Mouse (Mus musculus) CD4-positive helper T cell, adult 2 months (primary cell): ENCODE results near the gene Grn.
"Not testable (repeated sequence)": the region's sequence is repeated elsewhere in the genome, so short reads cannot be mapped to it uniquely, and the experiment has no call there.

Experiments
- DNase-seq: peaks from one replicate; pipeline ENCODE4 v3.0.0-alpha.2; 2012; ENCODE audit warnings: low read depth, missing footprints, low spot score

Gene Grn

DNA sequence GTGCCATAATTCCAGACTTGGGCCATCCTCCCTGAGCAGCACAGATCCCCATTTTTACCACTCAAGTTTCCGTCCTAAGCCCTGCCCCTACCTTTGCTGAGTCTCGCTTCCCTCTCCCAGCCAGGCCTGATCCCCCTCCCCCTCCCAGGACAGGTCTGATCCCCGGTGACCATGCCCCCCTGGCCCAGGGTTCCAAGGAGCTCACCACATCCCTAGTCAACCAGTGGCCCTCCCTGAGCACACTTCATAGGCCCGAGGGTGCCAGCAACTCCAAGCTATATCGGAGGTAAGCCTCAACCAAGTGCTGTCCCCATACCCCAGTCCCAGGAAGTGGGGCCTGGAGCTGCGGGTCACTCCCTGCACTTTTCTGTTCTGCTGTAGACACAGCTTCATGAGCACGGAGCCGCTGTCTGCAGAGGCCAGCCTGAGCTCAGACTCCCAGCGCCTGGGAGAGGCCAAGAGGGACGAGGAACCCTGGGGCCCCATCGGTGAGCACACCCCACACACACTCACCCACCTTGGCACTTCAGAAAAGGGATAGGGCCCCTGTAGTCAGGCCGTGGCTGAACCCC, 29.5 kb upstream of the Grn start:
- no peak for DNase-seq

DNA sequence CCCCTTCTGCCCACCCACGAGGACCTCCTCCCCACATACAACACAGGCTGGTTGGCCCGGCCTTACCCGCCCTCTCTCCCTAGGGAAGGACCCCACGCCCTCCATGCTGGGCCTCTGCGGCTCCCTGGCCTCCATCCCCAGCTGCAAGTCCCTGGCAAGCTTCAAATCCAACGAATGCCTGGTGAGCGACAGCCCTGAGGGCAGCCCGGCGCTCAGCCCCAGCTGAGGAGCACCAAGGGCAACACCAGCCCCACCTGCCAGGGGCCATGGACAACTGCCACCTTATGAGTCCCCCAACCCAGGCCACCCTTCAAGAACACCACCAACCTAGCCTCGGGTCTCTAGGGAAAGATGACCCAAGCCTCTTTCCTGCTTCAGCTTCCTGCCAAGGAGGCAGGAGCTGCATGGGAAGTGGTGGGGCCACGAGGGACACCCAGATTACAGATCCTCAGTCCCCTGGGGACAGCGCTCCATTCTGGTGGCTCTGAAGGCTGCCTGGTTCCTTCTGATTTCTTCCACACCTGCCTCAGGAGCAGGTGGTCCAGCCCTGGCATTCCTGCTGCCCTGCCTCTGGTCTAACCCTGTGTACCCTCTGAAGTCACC, 28.1 kb upstream of the Grn start:
- no peak for DNase-seq

DNA sequence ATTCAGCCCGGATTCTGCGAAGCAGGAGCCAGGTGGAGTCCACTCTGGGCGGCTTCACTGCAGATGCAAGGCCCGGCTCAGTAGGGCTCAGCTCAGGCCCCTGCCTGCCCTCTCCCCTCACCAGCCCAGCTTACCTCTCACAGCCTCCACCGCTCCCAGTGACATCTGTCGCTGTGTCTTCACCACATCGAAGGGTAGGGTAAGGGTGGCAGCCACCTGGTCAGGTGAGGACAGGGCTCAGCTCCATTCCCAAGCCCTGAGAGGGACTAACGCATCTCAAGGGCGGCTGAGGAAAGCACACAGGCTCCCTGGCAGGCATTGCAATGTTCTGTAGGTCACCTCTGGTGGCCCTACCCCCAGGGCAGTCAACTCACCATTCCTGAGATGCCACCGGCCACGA, 26.5 kb upstream of the Grn start:
- DNase-seq = no peak

DNA sequence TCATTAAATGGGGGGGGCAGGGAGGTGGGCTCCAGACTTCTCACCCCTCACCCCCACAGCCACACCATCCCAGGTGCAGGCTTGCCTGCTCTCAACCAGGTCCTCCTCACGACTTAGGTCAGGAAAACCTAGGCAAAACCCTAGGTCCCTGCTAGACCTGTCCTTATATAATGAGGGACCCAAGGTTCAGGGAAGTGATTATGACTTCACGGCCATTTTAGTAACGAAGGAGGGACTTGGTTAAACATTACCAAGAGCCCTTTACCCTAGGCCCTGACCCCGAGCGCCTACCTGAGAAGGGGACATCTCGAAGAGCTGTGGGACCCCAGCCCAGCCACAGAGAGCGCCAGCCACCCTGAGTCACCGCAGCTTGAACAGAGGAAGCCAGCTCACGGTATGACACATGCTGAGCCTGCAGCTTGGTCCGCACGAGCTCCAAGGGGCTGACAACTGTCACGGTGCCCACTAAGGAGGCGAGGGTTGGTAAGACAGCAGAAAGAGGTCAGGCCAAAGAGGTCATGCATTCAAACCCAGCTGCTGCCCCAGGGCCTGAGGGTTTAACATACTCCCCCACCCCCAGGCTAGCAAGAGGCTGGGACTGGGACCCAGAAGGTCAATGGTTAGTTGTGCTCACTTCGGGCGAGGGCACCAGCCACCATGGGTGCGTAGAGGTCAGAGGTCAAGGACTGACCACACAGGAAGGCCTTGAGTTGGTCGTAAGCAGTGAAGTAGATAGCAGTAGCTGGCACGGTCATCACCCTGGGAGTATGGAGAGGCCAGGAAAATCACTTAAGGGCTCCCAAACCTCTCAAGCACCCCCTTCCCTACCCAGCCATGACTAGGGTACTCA, 25.7 kb upstream of the Grn start:
- no peak for DNase-seq

DNA sequence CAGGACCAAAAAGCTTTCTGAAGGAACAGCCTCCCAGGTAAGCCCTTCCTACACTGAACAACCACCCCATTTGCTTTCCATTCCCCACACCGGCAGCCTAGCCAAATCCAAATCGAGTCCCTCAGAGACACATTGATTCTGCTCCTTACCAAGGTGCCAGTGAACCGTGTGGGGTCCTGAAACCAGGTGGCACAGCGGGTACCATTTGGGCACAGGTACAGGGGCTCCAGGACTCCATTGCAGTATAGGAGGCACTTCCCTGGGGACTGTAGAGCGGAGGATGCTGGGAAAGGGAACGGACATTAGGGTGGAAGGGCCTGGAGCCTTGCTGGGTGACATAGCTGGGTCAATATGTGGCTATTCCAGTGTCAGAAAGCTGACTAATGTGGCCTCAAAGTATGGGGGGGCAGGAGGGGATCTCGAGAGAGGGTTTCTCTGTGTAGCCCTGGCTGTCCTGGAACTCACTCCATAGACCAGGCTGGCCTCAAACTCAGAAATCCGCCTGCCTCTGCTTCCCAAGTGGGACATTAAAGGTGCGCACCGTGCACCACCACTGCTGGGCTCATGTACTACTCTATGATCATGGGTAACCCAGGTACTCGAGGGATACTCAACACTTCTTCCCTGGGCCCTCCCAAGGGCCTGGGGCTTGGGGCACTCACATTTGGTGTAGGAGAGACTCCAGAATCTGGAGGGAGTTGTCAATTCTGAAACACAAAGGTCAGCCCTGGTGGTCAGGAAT, 24.4 kb upstream of the Grn start:
- no peak for DNase-seq

DNA sequence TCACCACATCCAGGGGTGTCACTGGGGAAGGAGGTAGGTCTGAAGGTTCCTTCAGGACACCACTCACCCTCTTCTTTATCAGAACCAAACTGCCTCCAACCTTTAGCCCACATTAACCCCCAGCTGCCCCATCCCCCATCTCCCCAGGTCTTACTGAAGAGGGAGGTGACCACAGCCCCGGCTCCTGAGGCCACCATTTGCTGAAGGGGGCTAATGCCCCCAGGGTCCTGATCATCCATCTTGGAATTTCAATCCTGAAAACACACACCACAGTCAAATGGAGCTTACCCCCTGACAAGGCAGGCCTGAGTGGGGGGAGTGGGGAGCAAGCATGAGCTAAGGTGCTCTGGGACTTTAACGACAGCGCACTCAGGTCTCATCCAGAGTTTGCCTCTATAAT, 23.7 kb upstream of the Grn start:
- no peak for DNase-seq

DNA sequence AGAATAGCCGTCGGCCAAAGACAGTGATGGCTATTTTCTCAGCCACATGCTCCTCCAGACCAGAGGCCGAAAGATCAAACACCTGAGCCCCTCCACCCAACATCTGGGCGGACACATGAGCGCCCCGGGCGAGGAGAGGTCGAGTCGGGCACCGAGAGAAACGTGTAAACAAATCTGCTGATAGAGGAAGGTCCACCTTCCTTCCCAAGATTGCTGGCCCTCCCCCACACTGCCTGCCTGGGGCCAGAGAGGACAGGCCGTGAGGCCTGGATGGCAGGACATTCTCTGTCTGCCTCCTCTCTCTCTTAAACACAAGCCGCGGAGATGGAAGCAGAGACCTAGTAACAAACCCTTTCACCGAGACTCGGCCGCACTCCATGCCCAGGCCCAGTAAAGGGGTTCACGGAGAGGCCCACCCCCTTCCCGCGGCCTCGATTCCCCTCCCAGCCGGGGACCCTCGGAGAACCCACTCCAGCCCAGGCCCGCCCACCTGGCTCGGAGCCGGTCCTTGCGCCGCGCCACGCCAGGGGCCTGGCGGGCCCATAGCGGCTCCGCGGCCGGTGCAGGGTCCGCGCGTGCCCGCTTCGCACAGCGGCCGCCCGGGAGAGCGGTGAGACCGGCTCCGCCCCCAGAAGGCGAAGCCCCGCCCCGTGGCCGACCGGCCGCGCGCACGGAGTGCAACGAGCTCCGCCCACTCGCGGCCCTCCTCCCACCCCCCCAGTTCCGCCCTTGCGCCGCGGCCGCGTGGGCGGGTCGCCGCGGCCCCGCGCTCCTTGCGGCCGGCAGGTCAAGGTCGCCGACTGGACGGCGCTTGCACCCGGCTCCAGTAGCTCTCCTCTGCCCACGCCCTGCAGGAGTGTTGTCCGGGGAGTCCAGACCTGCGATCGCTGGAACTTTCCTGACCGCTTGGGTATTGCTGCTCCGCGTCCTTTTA, 22.9 kb upstream of the Grn start:
- peak; percentile 92 for DNase-seq

DNA sequence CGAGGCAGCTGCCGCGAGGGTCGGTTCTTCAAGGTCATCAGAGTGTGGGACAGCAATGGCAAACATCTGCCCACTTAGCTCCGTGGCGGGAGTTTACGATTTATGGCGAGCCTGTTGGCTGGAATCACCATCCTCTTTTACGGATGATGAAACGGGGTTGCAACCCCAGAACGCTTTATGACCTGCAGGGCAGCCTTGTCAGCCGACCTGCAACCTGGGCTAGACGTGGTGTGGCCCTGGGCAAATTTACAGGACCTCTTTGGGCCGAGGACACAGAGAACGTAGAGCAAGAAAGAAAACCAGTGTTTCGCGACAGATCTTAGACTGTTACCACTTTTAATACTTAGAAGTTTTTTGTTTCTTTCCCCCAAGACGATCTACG, 22.3 kb upstream of the Grn start, which contains the start of gene Slc25a39:
Slc25a39 (minus strand) TSS at position 113 of the 382 bp plus-strand sequence.
- no peak for DNase-seq

DNA sequence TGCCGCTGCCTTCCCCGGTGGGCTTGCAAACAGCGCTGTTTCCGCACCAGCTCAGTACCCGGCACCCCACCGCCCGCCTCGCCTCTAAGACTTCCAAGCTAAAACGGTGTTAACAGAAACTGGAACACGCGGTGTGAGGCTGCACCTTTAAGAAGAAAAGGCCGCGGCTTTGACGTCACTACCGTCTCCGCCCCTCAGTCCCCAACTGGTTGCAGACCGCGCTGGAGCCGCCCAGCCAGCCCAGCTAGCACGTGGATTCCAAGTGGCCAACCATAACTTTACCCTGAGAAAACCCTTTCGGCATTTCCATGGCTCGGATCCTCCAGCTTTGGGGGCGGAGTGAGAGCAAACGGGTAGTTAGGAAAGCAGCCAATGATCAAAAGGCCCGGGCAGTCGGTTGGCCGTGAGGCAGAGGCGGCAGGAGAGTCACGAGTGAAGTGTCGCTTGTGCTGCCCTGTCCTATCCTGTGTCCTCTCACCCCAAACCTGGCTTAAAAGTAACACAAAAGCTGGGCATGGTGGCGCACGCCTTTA, 21.7 kb upstream of the Grn start:
- peak; percentile 97 for DNase-seq

DNA sequence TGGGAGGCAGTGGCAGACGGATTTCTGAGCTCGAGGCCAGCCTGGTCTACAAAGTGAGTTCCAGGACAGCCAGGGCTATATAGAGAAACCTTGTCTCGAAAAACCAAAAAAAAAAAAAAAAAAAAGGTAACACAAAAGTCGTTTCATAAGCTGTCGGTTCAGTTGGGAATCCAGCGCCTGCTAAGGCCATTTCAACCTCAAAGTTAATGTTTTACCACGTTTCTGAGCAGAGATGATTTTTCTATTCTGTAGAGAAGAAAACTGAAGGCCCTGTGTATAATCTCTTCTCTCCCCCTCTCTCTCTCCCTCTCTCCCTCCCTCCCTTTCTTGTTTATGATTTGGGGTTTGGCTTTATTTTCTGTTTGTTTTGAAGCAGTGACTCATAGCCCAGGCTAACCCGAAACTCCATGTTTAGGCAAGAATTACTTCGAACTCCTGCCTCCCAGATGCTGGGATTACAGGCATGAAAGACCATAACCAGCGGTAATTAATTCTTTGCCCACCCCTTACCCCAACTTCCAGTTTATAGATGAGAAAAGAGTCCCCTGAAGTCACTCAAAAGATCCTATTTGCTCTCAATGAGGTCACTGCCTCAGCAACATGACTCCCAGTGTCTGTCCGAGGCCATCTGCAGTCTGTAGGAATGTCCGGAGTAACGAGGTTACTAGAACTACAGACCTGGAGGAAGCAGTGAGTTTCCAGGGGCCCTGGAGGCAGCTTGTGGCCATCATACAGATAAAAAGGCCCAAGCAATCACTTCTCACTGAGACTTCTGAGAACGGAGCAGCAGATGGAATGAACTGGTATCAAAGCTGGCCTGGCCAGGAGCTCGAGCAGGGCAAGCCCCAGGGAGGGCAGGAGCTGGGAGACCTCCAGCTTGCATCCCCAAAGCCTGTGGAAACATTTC, 21.0 kb upstream of the Grn start:
- no peak for DNase-seq

DNA sequence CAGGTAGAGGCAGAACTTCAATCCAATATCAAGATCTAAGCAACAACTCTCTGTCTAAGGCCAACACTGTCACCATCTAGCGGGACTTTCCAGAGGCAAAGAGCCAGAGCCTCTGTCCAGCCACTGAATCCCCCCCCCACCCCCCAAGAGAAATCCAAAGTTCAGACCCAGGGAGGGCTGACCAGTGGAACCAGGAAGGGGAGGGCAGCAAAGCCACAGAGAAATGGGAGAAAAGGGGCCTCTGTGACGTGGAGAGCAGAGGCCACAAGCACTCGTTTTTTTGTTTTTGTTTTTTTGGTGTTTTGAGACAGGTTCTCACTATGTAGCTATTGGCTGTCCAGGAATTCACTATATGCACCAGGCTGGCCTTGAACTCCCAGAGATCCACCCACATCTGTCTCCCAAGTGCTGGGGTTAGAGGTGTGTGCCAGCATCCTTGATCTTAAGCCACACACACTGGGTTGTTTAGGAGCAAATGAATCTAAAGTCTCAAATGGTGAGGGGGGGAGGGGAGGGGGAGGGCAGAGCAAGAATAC, 20.3 kb upstream of the Grn start:
- DNase-seq = no peak

DNA sequence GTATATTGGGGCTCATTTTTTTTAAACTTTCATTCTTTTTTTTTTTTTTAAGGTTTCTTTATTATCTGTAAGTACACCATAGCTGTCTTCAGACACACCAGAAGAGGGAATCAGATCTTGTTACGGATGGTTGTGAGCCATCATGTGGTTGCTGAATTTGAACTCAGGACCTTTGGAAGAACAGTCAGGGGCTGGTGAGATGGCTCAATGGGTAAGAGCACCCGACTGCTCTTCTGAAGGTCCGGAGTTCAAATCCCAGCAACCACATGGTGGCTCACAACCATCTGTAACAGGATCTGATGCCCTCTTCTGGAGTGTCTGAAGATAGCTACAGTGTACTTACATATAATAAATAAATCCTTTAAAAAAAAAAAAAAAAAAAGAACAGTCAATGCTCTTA, 19.8 kb upstream of the Grn start:
- DNase-seq = not testable (repeated sequence)

DNA sequence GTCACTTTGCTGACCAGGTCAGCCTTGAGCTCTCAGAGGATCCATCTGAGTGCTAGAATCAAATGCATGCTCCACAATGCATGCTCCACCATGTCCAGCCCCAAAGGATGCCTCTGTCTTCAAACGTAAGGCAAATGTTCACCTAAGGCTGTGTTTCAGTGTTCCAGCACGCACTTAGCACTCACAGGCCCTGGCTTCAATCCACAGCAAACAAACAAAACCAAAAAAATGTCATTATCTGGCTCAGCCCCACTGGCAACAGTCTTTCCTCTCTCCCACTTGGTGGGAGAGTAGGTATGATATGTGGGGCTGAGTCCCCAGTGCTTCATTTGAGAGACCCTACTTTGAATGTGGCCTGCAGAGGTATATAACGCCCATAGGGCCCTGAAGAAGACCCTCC, 19.1 kb upstream of the Grn start:
- no peak for DNase-seq

DNA sequence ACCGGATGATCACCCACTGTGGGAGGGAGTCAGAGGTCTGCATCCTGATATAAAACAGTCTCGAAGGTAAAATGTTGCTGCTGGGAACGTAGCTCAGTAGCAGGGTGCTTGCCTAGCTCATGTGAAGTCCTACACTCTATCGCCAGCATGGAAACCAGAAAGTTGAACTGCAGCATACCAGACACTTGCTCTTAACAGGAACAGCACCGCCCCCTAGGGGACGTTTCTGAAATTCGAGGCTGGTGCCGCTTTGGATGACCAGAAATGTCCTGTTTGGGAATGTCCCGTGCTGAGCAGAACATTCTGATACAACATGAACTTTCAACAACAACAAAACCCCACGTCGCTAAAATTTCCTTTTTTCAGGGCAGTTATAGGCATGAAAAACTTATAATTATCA, 18.4 kb upstream of the Grn start:
- DNase-seq = peak; percentile 85

DNA sequence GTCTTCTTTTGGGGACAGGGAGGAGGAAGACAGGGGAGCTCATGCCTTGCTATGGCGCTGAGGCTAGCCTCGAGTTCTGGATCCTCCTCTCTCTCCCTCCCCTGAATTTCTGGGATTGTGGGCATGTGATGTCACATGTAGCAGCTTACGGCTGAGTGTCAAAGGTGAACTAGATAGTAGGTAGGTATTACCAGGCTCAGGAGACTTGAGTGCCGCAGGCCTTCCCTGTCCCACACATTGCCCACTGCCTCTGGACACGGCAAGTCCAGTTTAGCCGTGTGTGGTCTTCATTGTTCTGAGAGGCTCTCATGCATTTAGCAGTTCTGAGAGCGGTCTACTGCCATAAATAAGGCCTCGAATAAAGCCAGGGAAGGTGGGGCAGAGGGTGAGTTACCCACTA, 17.1 kb upstream of the Grn start:
- no peak for DNase-seq

DNA sequence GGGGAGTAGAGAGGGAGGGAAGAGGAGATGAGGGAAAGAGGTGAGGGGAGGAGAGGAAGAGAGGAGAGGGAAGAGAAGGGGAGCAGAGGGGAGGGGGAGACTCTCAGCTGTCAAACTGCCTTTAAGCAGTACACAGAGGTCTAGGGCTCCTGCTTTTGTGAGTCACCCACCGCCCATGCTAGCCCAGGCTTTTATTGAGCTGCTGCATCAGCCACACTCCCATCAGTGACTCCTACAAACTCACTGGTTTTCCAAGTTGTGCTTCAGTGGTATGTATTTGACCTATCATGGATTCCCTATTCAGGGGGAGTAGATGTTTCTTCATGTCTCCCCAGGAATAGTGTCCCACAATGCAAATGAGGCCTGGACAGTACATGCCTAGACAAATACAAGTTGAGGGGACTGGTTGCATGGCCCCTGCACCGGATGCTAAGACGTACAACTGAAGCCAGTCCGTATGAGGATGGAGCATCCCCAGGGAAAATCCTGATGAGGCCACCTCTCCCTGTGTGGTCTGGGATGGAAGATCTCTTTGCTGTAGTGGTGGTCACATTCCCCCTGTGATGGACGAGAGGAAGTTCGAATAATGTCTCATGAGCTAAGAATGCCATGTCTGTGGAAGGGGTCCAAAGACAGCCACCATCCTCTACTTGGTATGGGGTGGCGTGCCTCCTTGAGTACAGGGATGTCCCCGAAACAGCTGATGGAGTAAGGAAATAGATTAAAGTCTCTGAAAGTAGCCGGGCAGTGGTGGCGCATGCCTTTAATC, 14.9 kb upstream of the Grn start:
- no peak for DNase-seq

DNA sequence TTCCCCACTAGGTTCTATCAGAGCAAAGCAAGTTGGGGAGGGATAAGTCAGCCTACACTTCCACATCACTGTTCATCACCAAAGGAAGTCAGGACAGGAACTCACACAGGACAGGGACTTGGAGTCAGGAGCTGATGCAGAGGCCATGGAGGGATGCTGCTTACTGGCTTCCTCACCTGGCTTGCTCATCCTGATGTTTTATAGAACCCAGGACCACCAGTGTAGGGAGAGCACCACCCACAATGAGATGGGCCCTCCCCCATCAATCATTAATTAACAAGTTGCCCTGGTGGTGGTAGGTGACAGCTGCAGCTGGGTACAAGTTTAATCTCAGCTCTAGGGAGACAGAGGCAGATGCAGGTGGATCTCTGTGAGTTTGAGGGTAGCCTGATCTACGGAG, 13.0 kb upstream of the Grn start:
- no peak for DNase-seq

DNA sequence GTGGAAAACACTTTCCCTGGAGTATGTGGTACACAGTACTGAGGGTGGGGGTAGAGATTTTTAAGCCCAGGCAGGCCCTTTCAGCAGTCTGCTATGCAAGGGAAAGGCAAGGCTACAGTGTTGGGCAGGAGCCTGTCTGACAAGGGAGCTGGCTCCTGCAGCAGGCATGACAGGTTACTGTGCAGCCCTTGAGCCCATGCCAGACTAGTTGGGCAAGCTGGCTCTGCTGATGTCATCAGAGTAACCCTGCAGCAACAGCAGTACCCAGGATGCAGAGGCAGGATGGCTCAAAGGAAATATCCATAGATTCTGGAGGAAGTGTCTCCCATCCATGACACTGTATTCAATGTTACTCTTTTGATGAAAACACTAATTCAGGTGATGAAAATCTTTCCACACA, 11.2 kb upstream of the Grn start:
- DNase-seq = no peak

DNA sequence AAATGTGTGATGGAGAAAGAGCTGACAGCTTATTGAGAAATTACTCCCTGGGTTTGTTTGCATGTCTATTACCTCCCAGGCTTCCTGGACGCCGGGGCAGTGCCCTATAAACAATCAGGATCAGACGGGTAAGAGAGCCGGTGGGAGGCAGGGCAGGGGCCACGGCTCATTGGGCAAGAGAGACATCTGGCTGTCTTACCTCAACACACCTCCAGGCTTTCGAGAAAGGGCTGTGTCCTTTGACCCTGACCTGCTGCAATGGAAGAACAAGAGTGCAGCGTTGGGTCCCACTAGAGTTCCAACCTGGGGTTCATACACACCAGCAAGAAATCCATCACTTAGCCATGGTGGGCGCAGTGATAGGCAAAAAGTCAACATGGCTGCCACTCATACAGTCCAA, 8.6 kb upstream of the Grn start:
- DNase-seq = no peak
